Mouse (Mus musculus) gastrocnemius, adult 2 months (tissue): Measurements from ENCODE around the gene Herpud2. TPM values are rescaled to one million over a fixed set of nuclear protein-coding genes. Genes with fewer than 3 reads are reported as not detected.

Source experiments
- DNase-seq: peaks from one replicate; pipeline ENCODE4 v3.0.0; 2022
- H3K27ac ChIP-seq: fragments of 200-600 bp; 2 replicates; pipeline ENCODE4 v1.8.1; 2022; ENCODE audit warnings: mild to moderate bottlenecking
- H3K4me3 ChIP-seq: fragments of 200-600 bp; 2 replicates; pipeline ENCODE4 v1.8.1; 2022; ENCODE audit warnings: mild to moderate bottlenecking, moderate library complexity
- CTCF ChIP-seq: fragments of 200-600 bp; IDR thresholded peaks from 2 replicates; pipeline ENCODE4 v1.8.1; 2022; ENCODE audit warnings: antibody characterized with exemption, mild to moderate bottlenecking, moderate library complexity
- intact Hi-C: fragments of 180-260 bp; cut with DNase I; formaldehyde crosslinking; loops from one replicate; pipeline ENCODE4 v1.15.1; 2025
- total RNA-seq, 2 experiments: library from RNA; stranded (reverse); gene quantifications; 2 replicates each; pipeline ENCODE4 v1.2.3; 2021

Herpud2 gene
- total RNA-seq, 2 experiments from 2014 or later, result 41.5 to 50.0 TPM

- intact Hi-C loops, result no loop called here
- no peak for TF ChIP-seq CTCF
- Histone ChIP-seq H3K4me3 (peak overlapping the region; percentile 34), H3K27ac (peak overlapping the region; percentile 89)
- no peak for DNase-seq
These were observed 23.0 kb upstream of the Herpud2 start for GRCm38 (mm10) chr9:25174614-25175013.

- H3K4me3 ChIP-seq, result no peak overlapping the region
- no peak for TF ChIP-seq CTCF
- peak; percentile 14 for DNase-seq
- H3K27ac ChIP-seq, result peak overlapping the region; percentile 6; the same call in 1 of the 2 replicates
- intact Hi-C loops, result no loop called here
These were observed 21.6 kb upstream of the Herpud2 start for GRCm38 (mm10) chr9:25173171-25173570.

- intact Hi-C loops, result loop anchor here (1.0 kb wide), 1 partner anchor 140 kb away; no protein-coding TSS in a partner anchor
- H3K27ac ChIP-seq, result no peak overlapping the region
- H3K4me3 ChIP-seq, result no peak overlapping the region
- DNase-seq, result no peak
- no peak; the same call in 1 of the 2 replicates for TF ChIP-seq CTCF
These were observed 18.0 kb upstream of the Herpud2 start for GRCm38 (mm10) chr9:25169626-25170025.

- DNase-seq, result peak; percentile 77
- Histone ChIP-seq H3K4me3 (no peak overlapping the region), H3K27ac (no peak overlapping the region)
- intact Hi-C loops, result no loop called here
- peak; percentile 86 for TF ChIP-seq CTCF
These were observed 16.0 kb upstream of the Herpud2 start for GRCm38 (mm10) chr9:25167458-25168084.

GRCm38 (mm10) chr9:25158218-25158617 is 6.6 kb upstream of the Herpud2 start:
- no peak overlapping the region for H3K4me3 ChIP-seq
- H3K27ac ChIP-seq, result no peak overlapping the region
- no peak for TF ChIP-seq CTCF
- intact Hi-C loops, result loop anchor here (10.0 kb wide), 1 partner anchor 327 kb away; the partner anchor contains the start of gene Eepd1
- no peak for DNase-seq

- no peak for DNase-seq
- intact Hi-C loops, result loop anchor here (10.0 kb wide), 1 partner anchor 328 kb away; the partner anchor contains the start of gene Eepd1
- H3K4me3 ChIP-seq, result no peak overlapping the region
- TF ChIP-seq CTCF, result peak; percentile 57
- H3K27ac ChIP-seq, result no peak overlapping the region
These were observed 4.8 kb upstream of the Herpud2 start for GRCm38 (mm10) chr9:25156377-25156776.

- Histone ChIP-seq H3K4me3 (no peak overlapping the region; the same call in 1 of the 2 replicates), H3K27ac (peak overlapping the region; percentile 100)
- no peak for DNase-seq
- intact Hi-C loops, result loop anchor here (5.0 to 10.0 kb wide), 2 partner anchors 332 to 439 kb away; partner anchors contain the start of gene Eepd1
- no peak for TF ChIP-seq CTCF
These were observed 1.4 kb upstream of the Herpud2 start for GRCm38 (mm10) chr9:25153066-25153465.

GRCm38 (mm10) chr9:25152457-25152856 is 837 bp upstream of the Herpud2 start:
- Histone ChIP-seq H3K27ac (peak overlapping the region; percentile 100), H3K4me3 (peak overlapping the region; percentile 85)
- DNase-seq, result no peak
- no peak for TF ChIP-seq CTCF
- intact Hi-C loops, result loop anchor here (1.0 to 10.0 kb wide), 3 partner anchors 100 to 440 kb away; partner anchors contain the start of genes Eepd1 and Sept7

GRCm38 (mm10) chr9:25150791-25151610 is 619 bp downstream of the Herpud2 start:
- peak; percentile 87 for DNase-seq
- peak overlapping the region; percentile 85 for H3K4me3 ChIP-seq
- intact Hi-C loops, result loop anchor here (5.0 to 10.0 kb wide), 2 partner anchors 334 to 441 kb away; partner anchors contain the start of gene Eepd1
- no peak for TF ChIP-seq CTCF
- H3K27ac ChIP-seq, result peak overlapping the region; percentile 100

- H3K4me3 ChIP-seq, result peak overlapping the region; percentile 85
- TF ChIP-seq CTCF, result no peak
- intact Hi-C loops, result no loop called here
- H3K27ac ChIP-seq, result peak overlapping the region; percentile 100
- no peak for DNase-seq
These were observed 2.9 kb downstream of the Herpud2 start for GRCm38 (mm10) chr9:25148767-25149166.

GRCm38 (mm10) chr9:25145925-25146324 is 5.7 kb downstream of the Herpud2 start:
- no peak for DNase-seq
- H3K4me3 ChIP-seq, result peak overlapping the region; percentile 3; the same call in 1 of the 2 replicates
- no peak for TF ChIP-seq CTCF
- intact Hi-C loops, result no loop called here
- peak overlapping the region; percentile 100 for H3K27ac ChIP-seq

- intact Hi-C loops, result no loop called here
- no peak for DNase-seq
- H3K4me3 ChIP-seq, result no peak overlapping the region
- peak overlapping the region; percentile 100; the same call in 1 of the 2 replicates for H3K27ac ChIP-seq
- TF ChIP-seq CTCF, result no peak
These were observed 7.7 kb downstream of the Herpud2 start for GRCm38 (mm10) chr9:25143950-25144349.

GRCm38 (mm10) chr9:25142988-25143387 is 8.6 kb downstream of the Herpud2 start:
- no peak for DNase-seq
- peak overlapping the region; percentile 100; the same call in 1 of the 2 replicates for H3K27ac ChIP-seq
- intact Hi-C loops, result no loop called here
- TF ChIP-seq CTCF, result no peak
- H3K4me3 ChIP-seq, result no peak overlapping the region
